Mouse (Mus musculus) forebrain, embryonic 14.5 days (tissue): ENCODE measurements around the gene Olfr527. TPM values are rescaled to one million over a fixed set of nuclear protein-coding genes. Genes with fewer than 3 reads are reported as not detected.

Experiments used
- ATAC-seq: fragments of 200-750 bp; cut with Nextera tagmentation; 2 replicates; pipeline ENCODE4 v1.8.0; 2017; ENCODE audit warnings: mild to moderate bottlenecking, moderate library complexity
- DNase-seq: peaks from one replicate; pipeline ENCODE4 v3.0.0-alpha.2; 2015; ENCODE audit warnings: low spot score
- H3K27ac ChIP-seq: fragments of 300-500 bp; sonication (generic); 2 replicates; pipeline ENCODE4 v1.5.1; 2014; ENCODE audit warnings: low read depth, mild to moderate bottlenecking, control low read depth, low read length, moderate library complexity
- H3K27me3 ChIP-seq: fragments of 300-500 bp; sonication (generic); replicated peaks from 2 replicates; pipeline ENCODE4 v1.6.1; 2014; ENCODE audit warnings: low read length, control low read depth, mixed read lengths; ENCODE audit not compliant: control insufficient read depth, insufficient read depth
- H3K36me3 ChIP-seq: fragments of 300-500 bp; sonication (generic); 2 replicates; pipeline ENCODE4 v1.6.1; 2014; ENCODE audit warnings: low read length, control low read depth; ENCODE audit not compliant: control insufficient read depth, insufficient read depth
- H3K4me1 ChIP-seq: fragments of 300-500 bp; sonication (generic); 2 replicates; pipeline ENCODE4 v1.6.1; 2014; ENCODE audit warnings: antibody characterized with exemption, low read length, control low read depth; ENCODE audit not compliant: control insufficient read depth, insufficient read depth
- H3K4me2 ChIP-seq: fragments of 300-500 bp; sonication (generic); 2 replicates; pipeline ENCODE4 v1.6.1; 2014; ENCODE audit warnings: mild to moderate bottlenecking, control low read depth, low read length
- H3K4me3 ChIP-seq: fragments of 300-500 bp; sonication (generic); 2 replicates; pipeline ENCODE4 v1.5.1; 2014; ENCODE audit warnings: low read depth, low read length, control low read depth
- H3K9ac ChIP-seq: fragments of 300-500 bp; sonication (generic); 2 replicates; pipeline ENCODE4 v1.6.1; 2014; ENCODE audit warnings: mild to moderate bottlenecking, low read length, control low read depth, moderate library complexity
- H3K9me3 ChIP-seq: fragments of 300-500 bp; sonication (generic); replicated peaks from 2 replicates; pipeline ENCODE4 v1.6.1; 2016; ENCODE audit warnings: low read length, control low read depth, mixed read lengths; ENCODE audit not compliant: control insufficient read depth
- WGBS: fragments of 180-500 bp; shearing (Covaris S2); extraction: QIAGEN DNeasy Blood & Tissue Kit; methylation state at CpG from one replicate; pipeline ENCODE4 v1.1.7; 2014; 5-methylcytosine and 5-hydroxymethylcytosine counted together
- polyA plus RNA-seq: library from polyadenylated mRNA; unstranded; fragments of >200 nt; fragmentation: Nextera tagmentation; extraction: Ambion mirVana; gene quantifications from 2 replicates; pipeline ENCODE4 v1.2.1, GENCODE M21; 2014

The Olfr527 gene
- not detected in 2 replicates for polyA plus RNA-seq

- H3K27me3 ChIP-seq, result no peaks in the 10 kb centered on the region
- DNase-seq, result no peak
- 84% methylated on average over 2 of the region's 2 CpGs for WGBS
- no peak within 1 kb of the TSS for H3K4me3 ChIP-seq
- H3K9ac ChIP-seq, result no peak within 1 kb of the TSS
- H3K27ac ChIP-seq, result no peak within 1 kb of the TSS
- ATAC-seq, result no peak
- H3K9me3 ChIP-seq, result no peaks in the 10 kb centered on the region
- H3K4me1 ChIP-seq, result no peaks in the 10 kb centered on the region
- no peak within 1 kb of the TSS for H3K4me2 ChIP-seq
- no peaks in the 10 kb centered on the region for H3K36me3 ChIP-seq
Measured at GRCm38 (mm10) chr7:140333717-140334116, at the start of gene Olfr527. Olfr527 (plus strand) TSS chr7:140334017.

DNA sequence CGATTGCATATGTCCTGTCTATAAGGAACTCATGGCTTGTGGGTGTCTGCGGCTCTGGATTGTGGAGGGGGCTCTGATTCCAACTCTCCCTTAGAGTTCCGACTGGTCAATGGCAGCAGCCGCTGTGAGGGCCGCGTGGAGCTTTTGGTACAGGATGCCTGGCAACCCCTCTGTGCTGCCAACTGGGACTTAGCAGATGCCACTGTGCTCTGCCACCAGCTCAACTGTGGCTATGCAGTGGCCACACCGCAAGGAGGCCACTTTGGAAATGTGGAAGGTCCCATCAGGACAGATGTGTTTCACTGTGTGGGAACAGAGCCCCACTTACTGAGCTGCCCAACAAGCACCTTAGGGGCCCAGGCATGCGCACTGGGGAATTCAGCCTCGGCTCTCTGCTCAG is 38.1 kb upstream of the Olfr527 start:
- ATAC-seq, result no peak
- Histone ChIP-seq H3K9ac (no peak overlapping the region), H3K27me3 (no peaks in the 10 kb centered on the region), H3K9me3 (no peaks in the 10 kb centered on the region), H3K4me3 (no peak overlapping the region), H3K4me1 (no peaks in the 10 kb centered on the region), H3K4me2 (no peak overlapping the region), H3K36me3 (no peaks in the 10 kb centered on the region), H3K27ac (no peak overlapping the region)
- no peak for DNase-seq
- WGBS, result 91% methylated on average over 9 of the region's 9 CpGs

GRCm38 (mm10) chr7:140296876-140297275 is 36.9 kb upstream of the Olfr527 start:
- ATAC-seq (no peak), DNase-seq (no peak)
- WGBS, result 77% methylated on average over 6 of the region's 6 CpGs

GRCm38 (mm10) chr7:140299416-140299815 is 34.4 kb upstream of the Olfr527 start:
- Histone ChIP-seq H3K27ac (no peak overlapping the region), H3K4me3 (no peak overlapping the region), H3K9ac (no peak overlapping the region), H3K4me1 (no peaks in the 10 kb centered on the region), H3K27me3 (no peaks in the 10 kb centered on the region), H3K36me3 (no peaks in the 10 kb centered on the region), H3K9me3 (no peaks in the 10 kb centered on the region), H3K4me2 (no peak overlapping the region)
- DNase-seq (no peak), ATAC-seq (no peak)
- 91% methylated on average over 3 of the region's 3 CpGs for WGBS

More at GRCm38 (mm10) chr7:140296876-140297275, 36.9 kb upstream of the Olfr527 start:
- Histone ChIP-seq H3K9me3 (no peaks in the 10 kb centered on the region), H3K4me2 (no peak overlapping the region), H3K4me1 (no peaks in the 10 kb centered on the region), H3K9ac (no peak overlapping the region), H3K36me3 (no peaks in the 10 kb centered on the region), H3K27ac (no peak overlapping the region), H3K27me3 (no peaks in the 10 kb centered on the region), H3K4me3 (no peak overlapping the region)

DNA sequence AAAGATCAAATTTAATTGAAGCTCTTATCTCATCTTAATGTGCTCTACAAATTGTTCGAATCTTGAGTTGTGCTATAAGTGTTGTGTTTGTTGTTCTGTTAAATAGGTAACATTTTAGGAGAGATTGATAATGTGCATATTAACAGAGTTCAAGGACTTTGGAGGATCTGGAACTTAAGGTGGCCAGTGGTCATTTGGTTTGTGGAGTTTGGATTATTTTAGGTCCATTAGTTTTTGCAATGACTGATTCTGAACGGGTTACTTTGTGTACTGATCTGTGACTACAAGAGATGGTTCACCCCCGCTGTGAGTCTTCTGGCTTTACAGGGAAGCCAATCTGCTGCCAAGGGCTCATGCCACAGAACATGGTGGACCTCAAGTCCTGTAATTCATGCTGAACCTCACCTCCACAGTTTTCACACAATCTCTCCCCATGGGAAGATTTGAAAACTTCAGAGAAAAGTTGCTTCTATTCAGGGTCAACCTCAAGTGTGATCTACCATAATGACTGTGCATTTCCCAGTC is 13.9 kb upstream of the Olfr527 start:
- H3K4me2 ChIP-seq, result no peak overlapping the region
- no peak overlapping the region for H3K4me3 ChIP-seq
- no peaks in the 10 kb centered on the region for H3K27me3 ChIP-seq
- ATAC-seq (no peak), DNase-seq (no peak)
- no peak overlapping the region for H3K27ac ChIP-seq
- H3K36me3 ChIP-seq, result no peaks in the 10 kb centered on the region
- no peak overlapping the region for H3K9ac ChIP-seq
- 88% methylated on average over 3 of the region's 3 CpGs for WGBS
- no peaks in the 10 kb centered on the region for H3K9me3 ChIP-seq
- H3K4me1 ChIP-seq, result no peaks in the 10 kb centered on the region

- Histone ChIP-seq H3K4me3 (no peak within 1 kb of the TSS), H3K27me3 (no peaks in the 10 kb centered on the region), H3K9ac (no peak within 1 kb of the TSS), H3K36me3 (no peaks in the 10 kb centered on the region), H3K9me3 (no peaks in the 10 kb centered on the region), H3K27ac (no peak within 1 kb of the TSS), H3K4me2 (no peak within 1 kb of the TSS), H3K4me1 (no peaks in the 10 kb centered on the region)
- WGBS, result 55% methylated on average over 1 of the region's 1 CpGs
- DNase-seq, result no peak
- no peak for ATAC-seq
Measured at GRCm38 (mm10) chr7:140320558-140320957, 13.3 kb upstream of the Olfr527 start, which contains the start of gene Olfr525. Olfr525 (plus strand) TSS chr7:140320858.

DNA sequence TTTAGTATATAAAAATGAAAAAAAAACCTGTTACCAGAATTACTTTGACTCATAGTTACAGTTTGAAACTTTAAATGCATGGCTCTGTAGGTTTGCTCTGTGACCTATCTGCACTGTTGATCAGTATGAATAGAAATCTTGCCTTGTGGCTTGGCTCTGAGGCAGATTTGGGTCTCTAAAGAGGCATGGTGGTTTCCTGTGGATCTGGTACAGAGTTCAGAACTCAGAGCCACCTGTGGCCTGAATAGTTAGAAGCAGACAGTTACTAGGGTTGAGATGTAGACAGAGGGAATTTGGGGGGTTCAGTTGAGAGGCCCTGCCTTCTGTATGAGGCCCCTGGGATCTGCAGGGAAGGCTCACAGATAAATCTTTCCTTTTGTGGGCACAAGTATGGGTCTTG is 12.7 kb upstream of the Olfr527 start:
- DNase-seq (no peak), ATAC-seq (no peak)
- H3K9ac ChIP-seq, result no peak overlapping the region
- H3K9me3 ChIP-seq, result no peaks in the 10 kb centered on the region
- no peaks in the 10 kb centered on the region for H3K4me1 ChIP-seq
- H3K4me2 ChIP-seq, result no peak overlapping the region
- H3K27me3 ChIP-seq, result no peaks in the 10 kb centered on the region
- H3K36me3 ChIP-seq, result no peaks in the 10 kb centered on the region
- H3K4me3 ChIP-seq, result no peak overlapping the region
- no peak overlapping the region for H3K27ac ChIP-seq

DNA sequence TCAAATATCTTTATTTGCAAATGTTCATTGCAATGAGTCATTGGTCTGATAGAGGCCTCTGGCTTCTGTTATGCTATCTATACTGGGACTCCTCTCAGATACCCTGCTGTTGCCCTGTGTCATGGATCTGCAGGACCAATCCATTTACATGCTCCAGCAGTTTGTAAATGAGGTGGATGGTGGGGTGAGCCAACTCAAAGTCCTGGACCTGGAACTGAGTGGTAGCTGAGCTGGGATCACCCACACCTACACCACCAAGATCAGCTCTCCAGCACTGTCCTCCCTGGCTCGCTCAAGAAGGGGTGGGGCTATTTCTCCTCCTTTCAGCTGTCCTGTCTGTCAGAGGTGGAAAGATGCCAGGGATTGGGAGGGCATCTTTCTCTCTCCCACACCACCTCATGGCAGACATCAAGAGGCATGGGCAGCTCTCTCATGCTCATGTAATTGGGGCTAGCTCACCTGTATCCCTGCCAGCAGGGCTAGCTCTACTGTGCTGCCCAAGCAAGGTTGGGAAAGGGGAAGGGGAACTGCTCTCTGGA is 4.0 kb upstream of the Olfr527 start:
- Histone ChIP-seq H3K27ac (no peak overlapping the region), H3K36me3 (no peaks in the 10 kb centered on the region), H3K27me3 (no peaks in the 10 kb centered on the region), H3K4me3 (no peak overlapping the region), H3K9me3 (no peaks in the 10 kb centered on the region), H3K4me2 (no peak overlapping the region), H3K9ac (no peak overlapping the region), H3K4me1 (no peaks in the 10 kb centered on the region)
- WGBS, result 68% methylated on average over 1 of the region's 1 CpGs
- no peak for ATAC-seq
- DNase-seq, result no peak

DNA sequence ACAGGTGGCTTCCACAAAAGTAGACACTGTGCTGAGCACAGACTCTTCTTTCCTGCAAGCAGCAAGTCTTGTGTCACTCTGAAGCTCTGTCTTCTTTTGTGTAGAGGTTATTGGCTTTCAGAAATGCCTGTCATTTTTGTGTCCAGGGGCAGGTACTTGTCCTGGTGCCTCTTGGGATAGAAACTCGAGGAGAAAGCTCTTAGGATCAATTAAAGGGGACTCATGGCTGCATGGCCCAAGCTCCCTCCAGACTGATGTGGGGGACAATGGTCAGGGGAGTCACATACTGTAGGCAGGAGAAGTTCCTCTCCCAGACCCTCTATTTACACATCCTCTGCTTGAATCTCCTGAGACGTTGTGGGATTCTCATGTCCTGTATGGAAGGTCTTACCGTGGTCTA is 27.8 kb downstream of the Olfr527 start, which contains the start of gene Olfr60:
TSS of gene Olfr60 (minus strand) at position 101 of the 400 bp plus-strand sequence.
- Histone ChIP-seq H3K27ac (no peak within 1 kb of the TSS), H3K9me3 (no peaks in the 10 kb centered on the region), H3K4me2 (no peak within 1 kb of the TSS), H3K4me3 (no peak within 1 kb of the TSS), H3K9ac (no peak within 1 kb of the TSS), H3K27me3 (no peaks in the 10 kb centered on the region), H3K36me3 (no peaks in the 10 kb centered on the region), H3K4me1 (no peaks in the 10 kb centered on the region)
- WGBS, result 66% methylated on average over 3 of the region's 3 CpGs
- DNase-seq, result no peak
- ATAC-seq, result no peak
